Mouse (Mus musculus) NIH3T3 (cell line): ENCODE data around the gene Dnm1l.
"Not testable (repeated sequence)": the region's sequence is repeated elsewhere in the genome, so short reads cannot be mapped to it uniquely, and the experiment has no call there.

ENCODE experiments used
- DNase-seq: peaks from one replicate; pipeline ENCODE4 v3.0.0-alpha.2; 2012; ENCODE audit warnings: low read depth

Gene Dnm1l

GRCm38 (mm10) chr16:16358481-16359100 is at the start of gene Dnm1l:
Gene Dnm1l (minus strand): TSS chr16:16358959.
- DNase-seq = peak; percentile 96

- not testable (repeated sequence) for DNase-seq
These were observed 8.5 kb upstream of the Dnm1l start for GRCm38 (mm10) chr16:16367217-16367616.

GRCm38 (mm10) chr16:16359101-16359482 is 333 bp upstream of the Dnm1l start:
- not testable (repeated sequence) for DNase-seq

DNA sequence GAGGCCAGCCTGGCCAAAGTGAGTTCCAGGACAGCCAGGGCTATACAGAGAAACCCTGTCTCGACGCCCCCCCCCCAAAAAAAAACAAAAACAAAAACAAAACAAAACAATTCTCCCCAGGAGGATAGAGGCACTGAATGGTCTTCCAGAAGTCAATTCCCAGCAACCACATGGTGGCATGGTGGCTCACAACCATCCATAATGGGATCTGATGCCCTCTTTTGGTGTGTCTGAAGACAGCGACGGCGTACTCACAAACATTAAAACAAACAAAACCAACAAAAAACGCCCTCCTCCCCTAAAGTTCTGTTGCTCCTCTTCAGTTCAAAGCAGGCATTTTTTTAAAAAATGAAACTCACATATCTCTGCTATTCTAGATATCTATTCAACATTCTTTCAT is 851 bp downstream of the Dnm1l start:
- peak; percentile 46 for DNase-seq

DNA sequence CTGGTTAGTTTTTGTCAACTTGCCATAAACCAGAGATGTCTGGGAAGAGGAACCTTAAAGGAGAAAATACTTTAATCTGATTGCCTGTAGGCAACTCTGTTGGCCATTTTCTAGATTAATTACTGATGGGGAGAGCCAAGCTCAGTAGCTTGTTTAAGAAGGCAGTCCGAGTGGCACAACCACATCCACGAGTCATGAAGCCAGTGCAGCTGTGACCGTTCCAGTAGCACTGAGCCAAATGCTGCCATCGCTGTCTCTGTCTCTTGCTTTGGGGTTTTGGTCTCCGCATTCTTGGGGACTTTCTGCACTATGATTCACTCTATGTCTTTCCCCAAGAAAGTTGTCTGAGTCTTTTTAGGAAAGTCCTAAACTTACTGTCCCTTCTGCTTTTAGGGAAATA is 12.3 kb downstream of the Dnm1l start:
- no peak for DNase-seq

DNA sequence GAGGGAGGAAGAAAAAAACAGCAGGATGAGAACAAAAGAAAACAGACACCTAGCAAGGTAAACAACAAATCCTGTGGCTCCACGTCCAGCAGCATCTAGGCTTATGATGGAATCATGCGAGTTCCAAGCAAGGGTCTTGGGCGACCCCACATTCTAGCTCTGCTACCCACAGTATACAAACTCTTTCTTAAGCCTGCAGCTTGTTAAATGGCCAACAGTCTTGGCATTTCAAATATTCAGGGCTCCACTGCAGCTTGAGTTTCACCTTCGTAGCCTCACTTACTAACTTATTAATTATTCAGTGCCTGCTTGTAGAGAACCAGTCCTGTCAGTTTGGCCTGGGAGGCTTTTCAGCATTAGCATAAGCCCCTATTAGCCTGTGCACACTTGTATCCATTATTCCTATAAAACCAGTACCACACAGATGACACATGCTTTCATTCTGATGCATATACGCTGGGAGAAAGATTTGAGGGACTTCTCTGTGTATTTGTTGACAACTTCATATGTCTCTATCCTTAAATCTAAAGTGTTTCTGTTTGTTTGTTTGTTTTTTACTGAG is 32.9 kb downstream of the Dnm1l start:
- no peak for DNase-seq

- no peak for DNase-seq
These were observed 47.4 kb downstream of the Dnm1l start for GRCm38 (mm10) chr16:16311319-16311718.

DNA sequence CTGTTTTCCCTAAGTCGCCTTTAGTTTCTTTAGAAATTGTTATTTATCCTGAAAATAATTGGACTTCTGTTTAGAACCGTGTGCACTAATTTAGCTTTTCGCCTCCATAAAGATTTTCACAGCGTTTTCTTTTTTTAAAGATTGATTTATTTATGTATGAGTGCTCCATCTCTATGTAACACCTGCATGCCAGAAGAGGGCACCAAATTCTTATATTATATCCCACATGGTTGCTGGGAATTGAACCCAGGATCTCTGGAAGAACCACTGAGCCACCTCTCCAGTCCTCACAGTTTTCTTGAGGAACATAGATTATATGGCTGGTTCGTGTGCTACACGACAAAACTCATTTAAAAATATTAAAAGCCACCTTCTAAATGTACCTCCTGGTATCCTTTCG is 54.9 kb downstream of the Dnm1l start:
- peak; percentile 57 for DNase-seq

- peak; percentile 56 for DNase-seq
These were observed 55.5 kb downstream of the Dnm1l start for GRCm38 (mm10) chr16:16303138-16303827.

DNA sequence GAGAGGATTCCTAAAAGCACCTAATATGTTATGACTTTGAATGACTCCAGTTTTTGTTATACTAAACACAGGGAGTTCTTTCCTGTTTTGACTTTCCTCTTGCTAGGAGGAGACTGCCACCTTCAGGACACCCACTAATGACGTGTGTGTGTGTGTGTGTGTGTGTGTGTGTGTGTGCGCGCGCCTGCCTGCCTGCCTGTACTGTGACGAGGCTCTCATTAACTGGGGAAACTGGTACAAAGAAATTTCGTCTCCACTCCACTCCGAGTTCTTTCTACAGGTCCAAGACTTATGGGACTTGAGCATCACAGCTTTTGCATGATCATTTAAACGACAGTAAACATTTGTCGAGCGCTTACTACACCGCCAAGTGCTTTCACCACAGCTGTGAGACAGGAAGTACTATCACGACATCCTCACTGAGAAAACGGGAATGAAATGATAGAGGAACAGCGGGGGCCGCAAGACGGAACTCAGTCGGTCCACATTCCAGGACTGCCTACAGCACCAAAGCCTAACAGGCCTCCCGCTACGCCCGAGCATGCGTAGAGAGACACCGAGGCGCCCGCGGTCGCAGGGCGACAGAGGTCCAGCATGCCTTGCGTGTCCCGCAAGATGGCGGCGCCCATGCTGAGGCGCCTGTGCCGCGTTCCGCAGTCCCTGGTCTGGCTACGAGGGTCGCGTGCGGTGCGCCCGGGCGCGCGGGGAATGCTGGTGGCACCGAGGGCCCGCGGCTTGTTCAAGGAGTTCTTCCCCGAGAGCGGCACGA is 56.2 kb downstream of the Dnm1l start, which contains the start of gene Yars2:
Gene Yars2, plus strand, starts transcription at position 597 of the 769 bp plus-strand sequence.
- peak; percentile 96 for DNase-seq

DNA sequence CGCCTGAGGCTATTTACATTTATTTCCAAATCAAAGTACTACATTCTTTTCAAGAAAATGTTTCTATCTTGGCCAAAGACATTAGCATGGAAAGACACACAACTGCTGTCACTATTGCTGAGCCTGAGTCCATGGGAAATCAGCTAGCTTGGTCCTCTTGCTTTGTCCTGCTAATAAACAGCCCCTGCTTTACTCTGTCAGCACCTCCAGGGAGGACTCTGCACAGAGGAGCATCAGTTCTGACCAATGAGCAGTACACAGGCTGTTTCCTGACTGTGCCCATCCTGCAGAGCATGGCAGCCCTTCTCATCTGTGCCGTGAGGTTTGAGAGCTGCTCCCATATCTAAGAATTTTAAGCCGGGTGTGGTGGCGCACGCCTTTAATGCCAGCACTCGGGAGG is 85.0 kb downstream of the Dnm1l start:
- DNase-seq = no peak

GRCm38 (mm10) chr16:16272978-16273377 is 85.8 kb downstream of the Dnm1l start:
- DNase-seq = no peak

GRCm38 (mm10) chr16:16262436-16262835 is 96.3 kb downstream of the Dnm1l start:
- no peak for DNase-seq
